Mouse (Mus musculus) MEL (cell line): ENCODE measurements at regions not wholly inside any gene's neighbourhood (a gene's known extent, or its start where the extent isn't known, plus 50 kb on each side); places are given as distances from the start of the nearest gene placed in this dataset.
"Not testable (repeated sequence)": the region's sequence is repeated elsewhere in the genome, so short reads cannot be mapped to it uniquely, and the experiment has no call there.

Experiments
- CTCF ChIP-seq, 3 experiments: IDR thresholded peaks in 2 of 3; conservative IDR thresholded peaks in 1 of 3; 2 replicates each; pipeline ENCODE4 v1.5.1; 2011 to 2012; ENCODE audit warnings: low read length in 3 of 3, low read depth in 2 of 3, mild to moderate bottlenecking in 2 of 3, improper control_type of control experiment in 1 of 3, inconsistent platforms in 1 of 3, mixed read lengths in 1 of 3, moderate library complexity in 1 of 3; ENCODE audit not compliant: control insufficient read depth in 1 of 3, insufficient read depth in 1 of 3, poor library complexity in 1 of 3, severe bottlenecking in 1 of 3
- EP300 ChIP-seq, 2 experiments: IDR thresholded peaks; 2 replicates each; pipeline ENCODE4 v1.6.1; 2011; ENCODE audit warnings: improper control_type of control experiment in 2 of 2, low read length in 2 of 2, low read depth in 1 of 2, mild to moderate bottlenecking in 1 of 2
- GABPA ChIP-seq: IDR thresholded peaks from 2 replicates; pipeline ENCODE4 v1.6.1; 2012; ENCODE audit warnings: low read depth, mild to moderate bottlenecking, inconsistent platforms, low read length, improper control_type of control experiment, moderate library complexity
- HCFC1 ChIP-seq: IDR thresholded peaks from 2 replicates; pipeline ENCODE4 v1.6.1; 2012; ENCODE audit warnings: low read depth, mild to moderate bottlenecking, inconsistent platforms, low read length, improper control_type of control experiment, moderate library complexity
- MAFK ChIP-seq: IDR thresholded peaks from 2 replicates; pipeline ENCODE4 v1.6.1; 2011; ENCODE audit warnings: low read depth, mild to moderate bottlenecking, low read length, improper control_type of control experiment, borderline replicate concordance
- POLR2A ChIP-seq, 2 experiments: IDR thresholded peaks; 2 replicates each; pipeline ENCODE4 v1.6.1; 2011 to 2012; ENCODE audit warnings: low read length in 2 of 2, mild to moderate bottlenecking in 2 of 2, control low read depth in 1 of 2, improper control_type of control experiment in 1 of 2, low read depth in 1 of 2, moderate library complexity in 1 of 2; ENCODE audit not compliant: control insufficient read depth in 1 of 2, insufficient read depth in 1 of 2, poor library complexity in 1 of 2
- SMC3 ChIP-seq: IDR thresholded peaks from 2 replicates; pipeline ENCODE4 v1.6.1; 2011; ENCODE audit warnings: low read depth, low read length, improper control_type of control experiment
- TAL1 ChIP-seq: IDR thresholded peaks from 2 replicates; pipeline ENCODE4 v1.6.1; 2012; ENCODE audit warnings: mild to moderate bottlenecking, inconsistent platforms, low read length, moderate library complexity, mixed read lengths
- TBP ChIP-seq: IDR thresholded peaks from 2 replicates; pipeline ENCODE4 v1.8.0; 2011; ENCODE audit warnings: low read depth, low read length, improper control_type of control experiment

DNA sequence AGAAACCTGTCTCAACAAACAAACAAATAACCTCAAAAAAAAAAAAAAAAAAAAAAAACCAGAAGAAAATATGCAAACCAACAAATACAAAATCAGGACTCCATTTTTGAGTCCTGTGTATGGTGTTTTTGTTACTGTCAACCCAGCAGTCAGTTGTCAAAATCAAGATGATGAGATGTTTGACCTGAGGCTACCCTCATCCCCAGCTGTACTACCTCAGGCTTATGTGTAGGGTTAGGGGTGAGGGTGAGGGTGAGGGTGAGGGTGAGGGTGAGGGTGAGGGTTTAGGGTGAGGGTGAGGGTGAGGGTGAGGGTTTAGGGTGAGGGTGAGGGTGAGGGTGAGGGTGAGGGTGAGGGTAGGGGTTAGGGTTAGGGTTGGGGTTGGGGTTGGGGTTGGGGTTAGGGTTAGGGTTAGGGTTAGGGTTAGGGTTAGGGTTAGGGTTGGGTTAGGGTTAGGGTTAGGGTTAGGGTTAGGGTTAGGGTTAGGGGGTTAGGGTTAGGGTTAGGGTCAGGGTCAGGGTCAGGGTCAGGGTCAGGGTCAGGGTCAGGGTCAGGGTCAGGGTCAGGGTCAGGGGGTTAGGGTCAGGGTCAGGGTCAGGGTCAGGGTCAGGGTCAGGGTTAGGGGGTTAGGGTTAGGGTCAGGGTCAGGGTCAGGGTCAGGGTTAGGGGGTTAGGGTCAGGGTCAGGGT lies 97.0 kb upstream of the Vmn2r87 start:
- not testable (repeated sequence) for TF ChIP-seq MAFK; SMC3; EP300 (IDR thresholded peaks at IDR 0.05; ENCODE audit: low read depth in 1 of 2, low read length in 2 of 2); HCFC1; TAL1; CTCF (IDR thresholded peaks at IDR 0.05 in 2 of 3, conservative IDR thresholded peaks at IDR 0.05 in 1 of 3; ENCODE audit: control insufficient read depth in 1 of 3, insufficient read depth in 1 of 3, low read depth in 2 of 3, low read length in 3 of 3, poor library complexity in 1 of 3, severe bottlenecking in 1 of 3); TBP; GABPA; POLR2A (IDR thresholded peaks at IDR 0.05; ENCODE audit: control insufficient read depth in 1 of 2, insufficient read depth in 1 of 2, low read depth in 1 of 2, low read length in 2 of 2, poor library complexity in 1 of 2)
